Mouse (Mus musculus): ENCODE data around the gene Bend5. TPM values are rescaled to one million over a fixed set of nuclear protein-coding genes. Genes with fewer than 3 reads are reported as not detected.

Gene Bend5
- total RNA-seq, 1 experiment from 2014 or later: 6.2 TPM

GRCm38 (mm10) chr4:111475374-111475971, 60.7 kb downstream of the Bend5 start:
- no peak for ATAC-seq (replicated peaks; ENCODE audit: low read depth, poor library complexity, severe bottlenecking)

- ATAC-seq (replicated peaks; ENCODE audit: low read depth, poor library complexity, severe bottlenecking): no peak
Measured at GRCm38 (mm10) chr4:111477507-111477906, 62.7 kb downstream of the Bend5 start.

- ATAC-seq (replicated peaks; ENCODE audit: low read depth, poor library complexity, severe bottlenecking): no peak
Measured at GRCm38 (mm10) chr4:111483499-111483898, 68.7 kb downstream of the Bend5 start.

GRCm38 (mm10) chr4:111485189-111485588, 70.4 kb downstream of the Bend5 start:
- ATAC-seq (replicated peaks; ENCODE audit: low read depth, poor library complexity, severe bottlenecking): no peak

- ATAC-seq (replicated peaks; ENCODE audit: low read depth, poor library complexity, severe bottlenecking): no peak
Measured at GRCm38 (mm10) chr4:111486187-111486586, 71.4 kb downstream of the Bend5 start.

- ATAC-seq (replicated peaks; ENCODE audit: low read depth, poor library complexity, severe bottlenecking): no peak
Measured at GRCm38 (mm10) chr4:111487233-111487843, 72.5 kb downstream of the Bend5 start.

GRCm38 (mm10) chr4:111493750-111494404, 79.1 kb downstream of the Bend5 start:
- no peak for ATAC-seq (replicated peaks; ENCODE audit: low read depth, poor library complexity, severe bottlenecking)

- ATAC-seq (replicated peaks; ENCODE audit: low read depth, poor library complexity, severe bottlenecking): peak; percentile 87
Measured at GRCm38 (mm10) chr4:111495949-111496348, 81.1 kb downstream of the Bend5 start.

GRCm38 (mm10) chr4:111498751-111499150, 83.9 kb downstream of the Bend5 start:
- no peak for ATAC-seq (replicated peaks; ENCODE audit: low read depth, poor library complexity, severe bottlenecking)

- no peak for ATAC-seq (replicated peaks; ENCODE audit: low read depth, poor library complexity, severe bottlenecking)
Measured at GRCm38 (mm10) chr4:111501441-111501840, 86.6 kb downstream of the Bend5 start.

- no peak for ATAC-seq (replicated peaks; ENCODE audit: low read depth, poor library complexity, severe bottlenecking)
Measured at GRCm38 (mm10) chr4:111502965-111503727, 88.3 kb downstream of the Bend5 start.

- no peak for ATAC-seq (replicated peaks; ENCODE audit: low read depth, poor library complexity, severe bottlenecking)
Measured at GRCm38 (mm10) chr4:111504952-111505351, 90.1 kb downstream of the Bend5 start.
